Mouse (Mus musculus) urinary bladder, postnatal 14 days (tissue): ENCODE results near the gene Nfe2l3.

Experiments
- DNase-seq: peaks from one replicate; pipeline ENCODE4 v3.0.0; 2021; ENCODE audit warnings: low spot score

Gene Nfe2l3

GRCm38 (mm10) chr6:51485646-51486045, 53.2 kb downstream of the Nfe2l3 start:
- DNase-seq = no peak

DNA sequence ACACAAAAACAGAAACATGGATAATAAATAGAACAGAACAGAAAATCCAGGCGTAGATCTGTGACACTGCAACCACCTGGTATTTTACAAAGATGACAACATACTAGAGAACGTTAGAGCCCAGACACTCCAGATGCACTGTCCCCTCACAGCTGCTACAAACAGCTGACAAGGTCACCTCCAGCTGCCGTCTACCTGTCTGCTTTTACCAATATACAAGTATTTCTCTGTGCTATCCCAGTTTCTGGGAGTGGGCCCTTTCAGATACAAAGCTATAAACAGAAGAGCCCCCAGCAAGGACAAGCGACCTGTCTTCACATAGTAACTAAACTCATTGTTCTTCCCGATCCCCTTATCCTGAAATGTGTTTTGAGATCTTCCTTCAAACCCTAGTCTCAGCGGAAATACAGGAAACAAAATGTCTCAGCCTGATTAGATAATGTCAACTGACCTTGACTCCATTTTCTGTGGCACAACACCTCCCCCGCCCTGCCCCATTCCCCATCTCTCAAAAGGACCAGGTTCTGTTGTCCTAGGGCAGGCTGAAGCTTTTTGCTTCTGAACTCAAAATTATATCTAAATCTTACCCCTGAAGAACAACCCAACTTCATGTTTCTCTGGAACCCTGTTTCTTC, 53.7 kb downstream of the Nfe2l3 start:
- DNase-seq = no peak

GRCm38 (mm10) chr6:51486731-51487130, 54.3 kb downstream of the Nfe2l3 start:
- no peak for DNase-seq

GRCm38 (mm10) chr6:51489787-51490186, 57.3 kb downstream of the Nfe2l3 start:
- peak; percentile 22 for DNase-seq

GRCm38 (mm10) chr6:51497321-51498111, 65.0 kb downstream of the Nfe2l3 start:
- no peak for DNase-seq

DNA sequence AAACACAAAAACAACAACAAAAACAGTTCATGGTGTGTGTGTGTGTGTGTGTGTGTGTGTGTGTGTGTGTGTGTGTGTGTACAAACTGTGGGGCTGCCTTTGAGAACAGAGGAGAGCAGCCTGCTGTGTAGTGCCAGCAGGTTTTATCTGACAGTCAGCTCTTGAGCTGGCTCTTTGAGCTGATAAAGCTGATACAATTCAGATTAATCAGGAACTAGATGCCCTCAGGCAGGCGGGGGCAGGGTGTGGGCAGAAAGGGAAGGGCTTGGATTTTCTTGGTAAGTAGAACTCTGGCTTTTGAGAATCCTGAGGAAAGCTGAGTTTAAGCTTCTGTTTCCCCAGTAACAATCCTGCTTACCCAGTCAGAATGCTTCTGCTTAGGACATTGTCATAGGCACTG, 73.2 kb downstream of the Nfe2l3 start:
- peak; percentile 40 for DNase-seq

- no peak for DNase-seq
These were observed 75.1 kb downstream of the Nfe2l3 start for GRCm38 (mm10) chr6:51507556-51507955.
